Mouse (Mus musculus) kidney, embryonic 16.5 days (tissue): Measurements from ENCODE around the gene Ahcyl2. TPM values are rescaled to one million over a fixed set of nuclear protein-coding genes. Genes with fewer than 3 reads are reported as not detected.
"Not testable (repeated sequence)": the region's sequence is repeated elsewhere in the genome, so short reads cannot be mapped to it uniquely, and the experiment has no call there.

Source experiments
- ATAC-seq: fragments of 200-750 bp; cut with Nextera tagmentation; 2 replicates; pipeline ENCODE4 v1.8.0; 2017; ENCODE audit warnings: moderate TSS enrichment; ENCODE audit not compliant: low FRiP score, low TSS enrichment
- H3K27ac ChIP-seq: fragments of 300-500 bp; sonication (generic); 2 replicates; pipeline ENCODE4 v1.5.1; 2014; ENCODE audit warnings: low read length
- H3K27me3 ChIP-seq: fragments of 300-500 bp; sonication (generic); 2 replicates; pipeline ENCODE4 v1.6.1; 2014; ENCODE audit warnings: low read length, control low read depth, mixed read lengths; ENCODE audit not compliant: insufficient read depth
- H3K36me3 ChIP-seq: fragments of 300-500 bp; sonication (generic); 2 replicates; pipeline ENCODE4 v1.6.1; 2014; ENCODE audit warnings: low read length, control low read depth, mixed read lengths; ENCODE audit not compliant: insufficient read depth
- H3K4me1 ChIP-seq: fragments of 300-500 bp; sonication (generic); 2 replicates; pipeline ENCODE4 v1.6.1; 2014; ENCODE audit warnings: low read length, control low read depth, mixed read lengths; ENCODE audit not compliant: insufficient read depth
- H3K4me2 ChIP-seq: fragments of 300-500 bp; sonication (generic); replicated peaks from 2 replicates; pipeline ENCODE4 v1.6.1; 2014; ENCODE audit warnings: low read depth, low read length
- H3K4me3 ChIP-seq: fragments of 300-500 bp; sonication (generic); 2 replicates; pipeline ENCODE4 v1.5.1; 2014; ENCODE audit warnings: mild to moderate bottlenecking, low read length
- H3K9ac ChIP-seq: fragments of 300-500 bp; sonication (generic); replicated peaks from 2 replicates; pipeline ENCODE4 v1.6.1; 2014; ENCODE audit warnings: low read length
- H3K9me3 ChIP-seq: fragments of 300-500 bp; sonication (generic); 2 replicates; pipeline ENCODE4 v1.6.1; 2016; ENCODE audit warnings: low read length, control low read depth
- WGBS: fragments of 180-500 bp; shearing (Covaris S2); extraction: QIAGEN DNeasy Blood & Tissue Kit; methylation state at CpG from one replicate; pipeline ENCODE4 v1.1.7; 2014; 5-methylcytosine and 5-hydroxymethylcytosine counted together
- polyA plus RNA-seq: library from polyadenylated mRNA; unstranded; fragments of >200 nt; fragmentation: Nextera tagmentation; extraction: Ambion mirVana; gene quantifications from 2 replicates; pipeline ENCODE4 v1.2.1, GENCODE M21; 2015

Ahcyl2 gene
- polyA plus RNA-seq, 1 experiment from 2014 or later: 18.3 TPM

DNA sequence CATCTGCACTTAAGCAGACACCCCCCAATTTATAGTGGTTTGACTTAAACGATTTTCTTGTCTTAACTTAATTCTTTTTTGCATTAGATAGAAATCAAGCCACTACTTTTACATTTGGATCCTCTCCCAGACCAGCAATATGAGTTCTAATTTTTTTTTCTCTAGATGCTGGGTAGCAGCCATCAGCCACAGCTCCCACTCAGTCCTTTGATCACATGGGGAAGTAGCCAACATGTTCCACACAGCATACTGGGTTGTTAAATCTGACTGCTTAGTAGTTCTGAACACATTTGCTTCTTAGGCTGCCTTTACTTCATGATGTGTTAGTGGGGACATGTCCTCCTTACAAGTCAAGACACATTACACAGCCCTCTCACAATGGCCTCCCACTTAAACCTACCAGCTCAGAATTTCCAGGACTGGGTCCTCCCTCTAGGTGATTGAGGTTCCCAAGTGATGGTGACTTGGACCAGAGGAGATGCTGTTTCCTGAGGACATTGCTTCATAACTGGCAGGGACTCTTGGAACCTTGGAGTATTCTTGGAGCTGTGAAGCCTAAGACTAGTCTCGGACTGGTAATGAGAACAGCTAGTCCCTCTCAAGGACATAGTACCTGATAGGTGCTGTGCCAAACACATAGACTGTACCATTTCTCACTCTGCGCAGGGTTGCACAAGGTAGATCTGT lies 16.2 kb upstream of the Ahcyl2 start:
- Histone ChIP-seq H3K27ac (no peak overlapping the region), H3K4me3 (no peak overlapping the region), H3K27me3 (no peaks in the 10 kb centered on the region), H3K4me1 (no peaks in the 10 kb centered on the region), H3K9me3 (peaks cover 9% of the 10 kb centered on the region), H3K36me3 (peaks cover 28% of the 10 kb centered on the region), H3K9ac (no peak overlapping the region), H3K4me2 (no peak overlapping the region)
- no peak for ATAC-seq
- WGBS: 88% methylated on average over 3 of the region's 3 CpGs

DNA sequence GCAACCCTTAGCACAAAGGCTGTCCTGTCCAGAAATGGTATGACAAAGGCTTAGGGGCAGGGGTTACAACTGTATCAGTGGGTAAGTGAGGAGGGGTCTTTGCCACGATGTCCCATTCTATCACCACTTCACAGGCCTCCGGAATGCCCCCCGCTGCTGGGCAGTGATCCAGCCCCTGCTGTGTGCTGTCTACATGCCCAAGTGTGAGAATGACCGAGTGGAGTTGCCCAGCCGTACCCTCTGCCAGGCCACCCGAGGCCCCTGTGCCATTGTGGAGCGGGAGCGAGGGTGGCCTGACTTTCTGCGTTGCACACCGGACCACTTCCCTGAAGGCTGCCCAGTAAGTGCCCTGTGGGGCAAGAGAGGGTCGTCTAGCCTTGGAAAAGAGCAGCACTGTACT lies 14.5 kb upstream of the Ahcyl2 start:
- peaks cover 45% of the 10 kb centered on the region for H3K36me3 ChIP-seq
- no peaks in the 10 kb centered on the region for H3K4me1 ChIP-seq
- ATAC-seq: no peak
- H3K4me2 ChIP-seq: no peak overlapping the region
- H3K9me3 ChIP-seq: peaks cover 5% of the 10 kb centered on the region
- no peak overlapping the region for H3K27ac ChIP-seq
- H3K4me3 ChIP-seq: no peak overlapping the region
- no peaks in the 10 kb centered on the region for H3K27me3 ChIP-seq
- 90% methylated on average over 11 of the region's 11 CpGs for WGBS
- H3K9ac ChIP-seq: no peak overlapping the region

DNA sequence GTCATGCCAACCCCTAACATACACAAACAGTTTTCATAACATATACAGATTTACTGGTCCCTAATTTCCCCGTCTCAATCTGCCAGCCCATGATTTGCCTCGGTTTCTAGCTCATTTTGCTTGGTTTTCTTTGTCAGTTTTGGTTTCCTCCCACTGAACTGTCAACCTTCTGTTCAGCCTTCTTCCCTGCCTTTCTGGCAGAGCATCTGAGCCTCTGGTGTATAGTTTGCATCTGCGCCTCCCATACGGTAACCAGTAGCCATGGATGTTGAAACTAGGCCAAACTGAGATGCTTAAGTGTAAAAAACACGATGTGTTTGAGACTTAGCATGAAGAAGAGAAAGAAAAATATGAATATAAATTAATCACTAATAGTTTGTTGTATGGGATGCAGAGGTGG lies 11.8 kb upstream of the Ahcyl2 start:
- Histone ChIP-seq H3K9me3 (no peaks in the 10 kb centered on the region), H3K27me3 (no peaks in the 10 kb centered on the region), H3K4me3 (no peak overlapping the region), H3K36me3 (peaks cover 56% of the 10 kb centered on the region), H3K27ac (no peak overlapping the region), H3K4me2 (no peak overlapping the region), H3K4me1 (no peaks in the 10 kb centered on the region), H3K9ac (no peak overlapping the region)
- 80% methylated on average over 5 of the region's 5 CpGs for WGBS
- no peak for ATAC-seq

DNA sequence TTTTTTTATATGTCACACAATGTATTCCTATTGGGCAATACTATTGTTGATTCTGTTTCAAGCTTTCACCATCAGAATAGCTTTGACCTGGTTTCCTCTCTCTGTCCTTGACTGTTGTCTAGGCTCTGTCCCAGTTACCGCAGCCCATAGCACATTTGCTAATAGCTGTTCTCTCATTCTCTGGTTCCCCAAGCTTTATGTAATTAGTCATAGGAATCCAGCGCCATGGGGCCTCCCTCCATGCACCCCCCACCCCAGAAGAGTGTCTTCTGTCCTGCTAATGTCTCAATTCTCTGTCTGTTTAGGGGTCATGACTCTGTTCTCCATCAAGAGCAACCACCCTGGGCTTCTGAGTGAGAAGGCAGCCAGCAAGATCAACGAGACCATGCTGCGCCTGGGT lies 11.3 kb upstream of the Ahcyl2 start:
- H3K4me1 ChIP-seq: no peaks in the 10 kb centered on the region
- no peak overlapping the region for H3K4me2 ChIP-seq
- H3K27me3 ChIP-seq: no peaks in the 10 kb centered on the region
- peaks cover 58% of the 10 kb centered on the region for H3K36me3 ChIP-seq
- no peak overlapping the region for H3K27ac ChIP-seq
- no peak overlapping the region for H3K4me3 ChIP-seq
- no peaks in the 10 kb centered on the region for H3K9me3 ChIP-seq
- H3K9ac ChIP-seq: no peak overlapping the region
- ATAC-seq: no peak
- 90% methylated on average over 4 of the region's 4 CpGs for WGBS

DNA sequence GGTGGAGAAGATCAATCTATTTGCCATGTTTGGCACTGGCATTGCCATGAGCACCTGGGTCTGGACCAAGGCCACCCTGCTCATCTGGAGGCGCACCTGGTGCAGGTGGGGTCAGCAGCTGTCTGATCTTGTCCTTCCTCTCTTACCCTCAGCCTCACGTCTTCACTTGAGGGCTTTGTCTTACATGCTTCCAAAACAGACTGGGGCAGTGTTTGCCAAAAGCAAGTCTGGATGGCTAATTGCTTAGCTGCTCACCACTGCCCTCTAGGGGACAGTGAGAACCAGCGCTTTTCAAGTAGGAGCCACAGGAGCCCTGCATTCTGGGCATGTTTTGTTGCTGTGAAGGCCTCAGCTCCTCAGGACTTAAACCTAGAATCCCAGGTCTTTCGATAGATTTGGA lies 9.4 kb upstream of the Ahcyl2 start:
- Histone ChIP-seq H3K9me3 (no peaks in the 10 kb centered on the region), H3K4me1 (no peaks in the 10 kb centered on the region), H3K27me3 (no peaks in the 10 kb centered on the region), H3K4me2 (no peak overlapping the region), H3K9ac (no peak overlapping the region), H3K4me3 (no peak overlapping the region), H3K27ac (no peak overlapping the region), H3K36me3 (peaks cover 57% of the 10 kb centered on the region)
- peak; percentile 21 for ATAC-seq
- WGBS: 51% methylated on average over 4 of the region's 4 CpGs

DNA sequence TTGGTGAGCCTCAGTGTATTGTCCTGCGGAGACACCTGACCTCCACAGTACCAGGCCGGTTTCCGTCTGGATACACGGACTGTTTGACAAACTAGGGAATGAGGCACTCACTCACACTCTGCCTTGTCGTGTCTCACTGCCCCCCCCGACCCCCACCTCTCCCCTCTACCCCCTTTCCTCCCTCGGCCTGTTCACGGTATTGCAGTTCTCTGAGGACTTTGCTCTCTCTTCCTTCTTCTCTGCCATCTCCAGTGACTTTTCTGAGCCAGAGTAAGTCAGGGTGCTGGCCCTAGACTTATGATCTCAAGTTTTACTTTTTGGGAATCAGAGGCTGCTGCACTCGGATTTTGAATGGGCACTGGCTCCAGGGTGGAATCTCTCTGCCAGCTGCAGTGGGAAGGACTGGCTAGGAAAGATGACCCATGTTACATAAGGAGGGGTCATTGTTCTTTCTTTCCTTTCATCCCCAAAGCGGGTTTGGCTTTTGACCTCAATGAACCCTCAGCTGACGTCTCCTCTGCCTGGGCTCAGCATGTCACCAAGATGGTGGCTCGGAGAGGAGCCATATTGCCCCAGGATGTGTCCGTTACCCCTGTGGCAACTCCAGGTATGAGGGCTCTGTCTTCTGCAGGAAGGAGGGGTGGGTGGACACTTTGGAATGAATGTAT lies 8.7 kb upstream of the Ahcyl2 start:
- Histone ChIP-seq H3K36me3 (peaks cover 57% of the 10 kb centered on the region), H3K27me3 (no peaks in the 10 kb centered on the region), H3K9me3 (no peaks in the 10 kb centered on the region), H3K4me2 (no peak overlapping the region), H3K9ac (no peak overlapping the region), H3K4me3 (no peak overlapping the region), H3K27ac (no peak overlapping the region), H3K4me1 (no peaks in the 10 kb centered on the region)
- peak; percentile 37 for ATAC-seq
- 83% methylated on average over 13 of the region's 13 CpGs for WGBS

DNA sequence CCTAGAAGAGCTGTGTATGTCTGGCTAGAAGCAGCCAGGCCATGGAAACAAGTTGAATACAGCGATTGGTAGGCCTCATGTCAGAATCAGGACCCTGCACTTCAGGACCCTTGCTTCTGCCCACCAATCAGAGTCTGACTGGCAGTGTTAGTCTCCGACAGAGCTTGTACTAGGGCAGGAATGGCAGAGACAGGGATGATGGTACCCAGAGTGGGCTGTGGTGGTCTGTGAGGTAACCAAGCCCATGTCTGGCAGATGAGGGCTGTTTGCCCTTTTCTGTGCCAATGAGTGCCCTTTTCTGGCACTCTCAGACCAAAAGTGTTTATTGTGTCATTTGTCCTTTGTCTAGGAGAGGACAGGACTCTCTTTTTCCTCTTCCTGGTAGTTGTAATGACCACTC lies 7.4 kb upstream of the Ahcyl2 start:
- not testable (repeated sequence) for H3K9ac ChIP-seq, H3K9me3 ChIP-seq, H3K27ac ChIP-seq, ATAC-seq, H3K4me1 ChIP-seq, H3K4me2 ChIP-seq, H3K27me3 ChIP-seq, H3K4me3 ChIP-seq
- H3K36me3 ChIP-seq: peaks cover 44% of the 10 kb centered on the region
- 93% methylated on average over 2 of the region's 2 CpGs for WGBS

DNA sequence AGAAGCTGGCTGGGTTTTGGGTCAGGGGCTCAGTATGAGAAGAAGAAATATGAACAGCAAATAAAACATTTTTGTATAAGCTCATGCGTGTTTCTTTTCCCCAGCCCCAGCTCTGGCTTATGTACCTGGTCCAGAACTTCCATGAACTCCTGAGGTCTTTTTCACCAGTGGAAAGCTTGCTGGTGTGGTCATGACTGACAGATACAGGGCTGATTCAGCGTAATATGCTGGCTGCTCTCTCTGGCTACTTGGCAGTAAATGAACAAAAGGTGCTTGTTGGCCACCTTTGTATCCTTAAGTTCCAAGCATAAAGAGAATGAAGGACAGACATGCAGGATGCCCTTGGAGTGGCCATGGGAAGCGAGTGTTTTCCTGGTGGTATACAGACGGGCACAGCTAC lies 6.5 kb upstream of the Ahcyl2 start:
- Histone ChIP-seq H3K36me3 (peaks cover 37% of the 10 kb centered on the region), H3K4me1 (no peaks in the 10 kb centered on the region), H3K27ac (no peak overlapping the region), H3K4me3 (no peak overlapping the region), H3K9me3 (no peaks in the 10 kb centered on the region), H3K4me2 (no peak overlapping the region), H3K27me3 (no peaks in the 10 kb centered on the region), H3K9ac (no peak overlapping the region)
- no peak for ATAC-seq
- WGBS: 91% methylated on average over 4 of the region's 4 CpGs

DNA sequence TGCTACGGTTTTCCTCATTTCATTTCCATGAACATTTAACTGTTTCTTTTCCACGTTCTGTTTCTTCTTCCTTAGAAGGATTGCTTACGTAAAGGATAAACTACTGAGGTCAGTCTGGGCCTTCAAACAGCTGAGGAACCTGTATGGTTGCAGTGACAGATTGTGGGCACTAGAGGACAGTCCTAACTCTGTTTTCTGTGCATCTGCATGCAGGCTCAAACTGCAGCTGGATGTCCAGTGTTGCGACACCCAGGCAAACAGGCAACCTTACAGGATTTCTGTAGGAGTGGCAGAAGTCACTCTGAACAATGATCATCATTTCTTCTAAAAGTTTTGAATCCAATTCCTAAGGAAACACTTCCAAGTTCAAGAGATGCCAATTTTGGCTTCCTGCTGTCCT lies 5.3 kb upstream of the Ahcyl2 start:
- Histone ChIP-seq H3K9ac (no peak overlapping the region), H3K27me3 (no peaks in the 10 kb centered on the region), H3K9me3 (no peaks in the 10 kb centered on the region), H3K36me3 (peaks cover 25% of the 10 kb centered on the region), H3K27ac (no peak overlapping the region), H3K4me2 (no peak overlapping the region), H3K4me1 (no peaks in the 10 kb centered on the region), H3K4me3 (no peak overlapping the region)
- no peak for ATAC-seq
- 62% methylated on average over 4 of the region's 4 CpGs for WGBS

DNA sequence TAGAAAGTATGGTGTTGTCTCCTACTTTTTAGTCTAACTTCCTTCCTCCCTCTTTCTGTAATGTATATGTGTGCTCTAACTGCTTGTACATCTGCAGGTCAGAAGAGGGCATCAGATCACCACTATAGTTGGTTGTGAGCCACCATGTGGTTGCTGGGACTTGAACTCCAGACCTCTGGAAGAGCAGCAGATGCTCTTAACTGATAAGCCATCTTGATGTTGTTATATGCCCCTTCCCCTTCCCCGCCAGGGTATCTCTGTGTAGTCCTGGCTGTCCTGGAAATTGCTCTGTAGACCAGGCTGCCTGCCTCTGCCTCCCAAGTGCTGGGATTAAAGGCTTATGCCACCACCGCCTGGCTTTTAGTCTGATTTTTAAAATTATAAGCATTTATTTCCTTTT lies 937 bp upstream of the Ahcyl2 start:
- H3K4me3 ChIP-seq: no peak overlapping the region
- peaks cover 10% of the 10 kb centered on the region; the same call in 1 of the 2 replicates for H3K4me1 ChIP-seq
- no peak for ATAC-seq
- H3K27ac ChIP-seq: no peak overlapping the region
- H3K9ac ChIP-seq: no peak overlapping the region
- H3K4me2 ChIP-seq: no peak overlapping the region
- H3K36me3 ChIP-seq: peaks cover 4% of the 10 kb centered on the region; the same call in 1 of the 2 replicates
- WGBS: 89% methylated on average over 2 of the region's 2 CpGs
- H3K9me3 ChIP-seq: no peaks in the 10 kb centered on the region
- no peaks in the 10 kb centered on the region for H3K27me3 ChIP-seq
